In genomic region chr12:85487545-85488141, GRCm38 (mm10) we compare ENCODE assay signal across 8 mouse cellular contexts. TPM values are rescaled to one million over a fixed set of nuclear protein-coding genes. Genes with fewer than 3 reads are reported as not detected.
A peak's percentile ranks its signal among the peaks of the same experiment; 100 is the strongest.
DNase-seq lines count a peak whose midpoint lies in the region; ATAC-seq lines count a peak whose summit lies in the region.

No protein-coding gene starts in this region.

- peak; percentile 47 for ATAC-seq in megakaryocyte, adult 5-6 weeks (ENCODE audit: poor library complexity, severe bottlenecking)

- intact Hi-C loops in left cerebral cortex, postnatal 14 days (cut with DNase I): loop anchor here (2.0 to 5.0 kb wide), 3 partner anchors 50 to 141 kb away; partner anchors contain the start of gene Tmed10

- DNase-seq in left cerebral cortex, adult 18-20 months (ENCODE audit: low spot score in 2 of 2): peak; percentile 66 to 76
- DNase-seq in left cerebral cortex, adult 11 months (ENCODE audit: low spot score): no peak
- DNase-seq in cerebellum, adult 9-11 months: peak; percentile 61
- DNase-seq in frontal cortex, postnatal 36 days (ENCODE audit: low spot score in 2 of 2): peak; percentile 81 to 85
- DNase-seq in induced T-regulatory cell, adult 2 months (ENCODE audit: low read depth): peak; percentile 88
- peak; percentile 78 to 79 for DNase-seq in left cerebral cortex, postnatal 14 days (ENCODE audit: low spot score in 2 of 2)
- peak; percentile 82 for DNase-seq in right cerebral cortex, postnatal 25 days

RNA-seq across cellular contexts. Expression of gene Fos, which starts 14.0 kb away (rescaled TPM):
- total RNA-seq in left cerebral cortex, adult 18-20 months (2021): 10 to 100 TPM; 65.4 to 77.2 TPM
- 10 to 100 TPM; 31.1 to 40.8 TPM for total RNA-seq in left cerebral cortex, postnatal 14 days (2021)
- 468 and 475 TPM in 2 replicates for total RNA-seq in megakaryocyte, adult 5-6 weeks (2015)
- total RNA-seq in megakaryocyte, adult 5-6 weeks (2017): 389 and 431 TPM in 2 replicates

Comparison
In these comparisons a context has a peak if more than half of its experiments do, and no peak if none do; other contexts are left out.
1. RNA of gene Fos, which starts 14.0 kb away (total RNA-seq): 389 to 475 TPM in megakaryocyte, adult 5-6 weeks; 65.4 to 77.2 TPM in left cerebral cortex, adult 18-20 months and 31.1 to 40.8 TPM in left cerebral cortex, postnatal 14 days; every median in the first group is over 4 times any median in the second.